Mouse (Mus musculus) megakaryocyte, embryonic 14.5 days (primary cell): ENCODE measurements around the gene Uqcc1.

Experiments
- FLI1 ChIP-seq: IDR thresholded peaks from 2 replicates; pipeline ENCODE4 v1.6.1; 2012; ENCODE audit warnings: low read length, inconsistent platforms, mixed read lengths
- GATA1 ChIP-seq: IDR thresholded peaks from 3 replicates; pipeline ENCODE4 v1.6.1; 2012; ENCODE audit warnings: mixed read lengths, low read length, inconsistent platforms, borderline replicate concordance

GRCm38 (mm10) chr2:155946499-155946898, 16.4 kb upstream of the Uqcc1 start:
- TF ChIP-seq GATA1 (no peak), FLI1 (no peak)
